Mouse (Mus musculus): Measurements from ENCODE around the gene Stx11.

Gene Stx11

DNA sequence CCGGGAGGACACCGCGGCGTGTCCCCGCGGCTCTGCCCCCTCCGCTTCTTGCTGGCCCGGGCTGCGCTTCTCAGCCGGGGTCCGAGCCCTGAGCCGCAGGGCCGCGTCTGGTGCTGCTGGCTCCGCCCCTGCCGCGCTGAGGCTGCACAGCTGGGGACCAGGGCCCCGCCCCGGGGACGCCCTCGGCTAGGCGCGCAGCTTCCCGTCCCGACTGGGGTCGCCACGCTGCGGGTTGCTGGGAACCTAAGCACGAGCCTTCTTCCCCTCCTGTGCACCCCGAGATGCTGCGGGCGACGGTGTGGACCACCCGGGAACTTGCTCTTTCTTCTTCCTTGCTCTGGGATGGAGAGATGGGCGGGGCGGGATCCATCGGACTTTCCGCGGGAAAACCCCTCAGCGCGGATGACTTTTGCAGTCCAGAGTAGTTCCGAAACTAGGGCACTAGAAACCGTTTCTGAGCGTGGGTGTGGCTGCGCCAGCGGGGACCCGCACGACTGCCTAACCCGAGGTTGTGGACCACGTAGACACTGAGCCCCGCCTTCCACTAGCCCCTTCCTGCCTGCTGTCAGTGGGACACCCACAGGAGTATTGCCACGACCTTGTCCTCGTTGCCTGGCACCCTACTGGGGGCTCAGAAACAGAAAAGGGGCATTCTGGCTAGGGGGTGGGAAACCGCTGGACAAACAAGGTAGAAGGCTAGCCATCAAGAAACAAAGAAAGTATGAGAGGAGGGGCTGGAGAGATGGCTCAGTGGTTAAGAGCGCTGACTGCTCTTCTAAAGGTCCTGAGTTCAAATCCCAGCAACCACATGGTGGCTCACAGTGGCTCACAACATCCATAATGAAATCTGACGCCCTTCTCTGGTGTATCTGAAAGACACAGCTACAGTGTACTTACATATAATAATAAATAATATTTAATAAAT lies at the start of gene Stx11:
Gene Stx11, minus strand, starts transcription at position 148 of the 925 bp plus-strand sequence.
- DNase-seq (ENCODE audit: low spot score), result peak; percentile 19

DNA sequence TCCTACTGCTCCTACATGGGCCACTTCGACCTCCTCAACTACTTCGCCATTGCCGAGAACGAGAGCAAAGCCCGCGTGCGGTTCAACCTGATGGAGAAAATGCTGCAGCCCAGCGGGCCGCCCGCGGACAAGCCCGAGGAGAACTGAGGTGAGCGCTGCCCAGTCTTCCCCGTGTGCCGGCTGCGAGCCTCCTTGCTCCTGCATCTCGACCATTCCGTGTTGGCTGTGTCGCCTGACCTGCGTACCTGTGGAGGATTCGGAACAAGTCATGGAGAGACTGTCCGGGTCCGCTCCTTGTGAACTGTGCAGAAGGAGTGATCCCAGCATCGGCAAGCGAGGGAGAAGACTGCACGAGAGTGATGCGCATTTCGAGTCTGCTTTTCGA lies 44.6 kb upstream of the Stx11 start:
- DNase-seq (ENCODE audit: low spot score), result no peak

DNA sequence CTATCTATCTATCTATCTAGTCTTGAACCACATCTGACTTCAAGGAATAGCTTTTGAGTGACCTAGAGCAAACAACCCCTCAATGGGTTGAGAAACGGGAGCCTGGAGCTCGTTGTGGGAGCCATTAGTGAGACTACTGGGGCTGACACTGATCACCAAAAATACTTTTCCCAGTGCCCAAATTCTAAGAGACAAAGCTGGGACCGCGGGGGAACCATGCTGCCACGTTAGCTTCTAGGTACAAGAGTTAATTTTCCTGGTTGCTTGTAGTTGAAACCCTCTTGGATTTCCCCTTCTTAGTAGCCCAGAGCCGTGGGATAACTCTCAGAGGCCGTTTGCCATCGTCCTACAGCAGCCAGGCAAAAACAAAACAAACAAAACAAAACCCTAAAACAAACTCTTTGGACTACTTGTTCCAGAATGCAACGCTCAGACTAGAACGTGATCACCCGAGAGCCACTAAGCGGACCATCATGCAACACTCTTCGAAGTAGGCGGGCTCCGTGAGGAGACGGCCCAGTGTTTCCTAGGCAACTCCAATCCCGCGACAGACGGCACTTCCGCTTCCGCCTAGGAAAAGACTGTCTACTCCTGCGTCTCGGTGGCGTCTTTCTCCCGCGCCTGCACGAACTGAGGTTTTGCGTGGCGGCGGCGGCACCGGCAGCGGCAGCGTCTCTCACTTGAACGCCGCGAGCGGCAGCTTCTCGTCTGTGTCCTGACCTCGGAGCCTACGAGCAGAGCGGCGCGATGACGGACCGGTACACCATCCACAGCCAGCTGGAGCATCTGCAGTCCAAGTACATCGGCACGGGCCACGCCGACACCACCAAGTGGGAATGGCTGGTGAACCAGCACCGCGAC lies 44.0 kb upstream of the Stx11 start:
- peak; percentile 82 for DNase-seq (ENCODE audit: low spot score)

DNA sequence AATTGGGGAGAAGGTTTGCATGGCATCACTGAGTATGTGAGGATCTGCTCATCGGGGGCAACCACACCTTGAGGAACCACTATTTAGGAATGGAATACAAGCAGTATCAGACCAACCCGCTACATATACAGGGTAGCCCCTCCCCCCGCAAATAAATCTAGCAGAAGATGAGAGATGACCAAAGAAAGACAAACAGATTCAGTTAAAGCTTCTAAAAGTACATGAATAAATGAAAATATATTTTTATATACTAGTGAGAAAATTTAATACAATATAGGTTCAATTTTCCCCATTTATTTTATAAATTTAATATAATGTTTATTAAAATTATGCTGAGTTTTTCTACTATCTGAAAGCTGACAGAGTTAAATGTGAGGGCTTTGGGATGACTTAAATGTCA lies 40.9 kb upstream of the Stx11 start, which contains the start of gene Sf3b5:
Gene Sf3b5, plus strand, starts transcription at position 301 of the 400 bp plus-strand sequence.
- no peak for DNase-seq (ENCODE audit: low spot score)

DNA sequence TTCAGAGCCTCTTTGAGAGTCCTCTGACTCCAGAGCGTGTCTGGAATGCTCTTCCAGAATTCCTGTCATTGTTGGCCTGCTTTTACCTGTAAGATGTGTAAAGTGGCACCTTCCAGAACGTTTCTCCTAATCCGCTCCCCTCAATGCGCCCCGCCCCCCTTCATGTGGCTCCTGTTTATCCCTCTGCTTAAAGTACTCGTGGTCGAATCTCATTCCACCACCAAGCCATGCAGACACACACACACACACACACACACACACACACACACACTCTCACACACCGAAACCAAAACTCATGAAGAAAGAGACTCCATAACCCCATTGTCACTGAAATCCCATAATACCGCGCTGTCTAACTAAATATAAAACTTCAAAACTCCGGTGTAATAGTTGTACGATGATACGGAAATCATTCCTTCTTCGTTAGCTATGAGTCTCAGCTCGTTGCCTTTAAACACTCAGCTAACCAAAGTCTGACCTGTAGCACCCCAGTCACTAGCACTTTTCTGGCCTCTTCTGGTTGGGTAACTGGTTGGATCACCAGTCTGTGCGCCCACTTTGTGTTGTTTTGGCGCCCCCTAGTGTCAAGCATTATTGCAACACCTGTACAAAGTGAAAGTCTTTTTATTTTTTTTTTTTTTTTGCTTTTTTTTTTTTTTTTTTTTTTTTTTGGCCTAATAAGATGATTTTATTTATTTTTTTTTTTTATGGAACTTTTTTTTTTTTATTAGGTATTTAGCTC lies 32.8 kb upstream of the Stx11 start:
- DNase-seq (ENCODE audit: low spot score), result peak; percentile 72

DNA sequence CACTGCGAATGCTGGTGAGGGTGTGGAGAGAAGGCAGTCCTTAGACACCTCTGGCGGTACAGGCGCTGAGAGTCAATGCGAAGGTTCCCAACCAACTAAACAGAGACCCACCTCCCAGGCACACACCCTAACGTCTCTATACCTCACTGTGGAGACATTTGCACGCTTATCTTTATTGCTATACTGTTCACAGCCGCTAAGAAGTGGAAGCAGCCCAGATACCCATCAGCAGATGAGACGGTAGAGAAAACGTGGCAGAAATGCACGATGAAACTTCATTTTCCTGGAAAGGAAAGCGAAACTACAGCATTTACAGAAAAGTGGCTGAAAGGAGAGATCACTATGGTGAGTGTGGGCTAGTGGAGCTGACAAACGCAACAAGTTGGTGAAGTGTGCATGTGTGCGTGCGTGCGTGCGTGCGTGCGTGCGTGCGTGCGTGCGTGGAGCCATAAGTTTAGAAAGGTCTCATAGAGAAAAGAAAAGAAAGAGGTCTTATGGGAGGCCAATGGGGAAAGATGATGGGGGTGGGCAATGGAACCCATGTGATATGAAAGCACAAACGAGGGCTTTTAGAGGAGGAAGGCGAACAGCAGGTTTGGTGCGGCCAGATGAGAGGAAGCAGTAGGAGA lies 29.4 kb upstream of the Stx11 start:
- DNase-seq (ENCODE audit: low spot score), result no peak

DNA sequence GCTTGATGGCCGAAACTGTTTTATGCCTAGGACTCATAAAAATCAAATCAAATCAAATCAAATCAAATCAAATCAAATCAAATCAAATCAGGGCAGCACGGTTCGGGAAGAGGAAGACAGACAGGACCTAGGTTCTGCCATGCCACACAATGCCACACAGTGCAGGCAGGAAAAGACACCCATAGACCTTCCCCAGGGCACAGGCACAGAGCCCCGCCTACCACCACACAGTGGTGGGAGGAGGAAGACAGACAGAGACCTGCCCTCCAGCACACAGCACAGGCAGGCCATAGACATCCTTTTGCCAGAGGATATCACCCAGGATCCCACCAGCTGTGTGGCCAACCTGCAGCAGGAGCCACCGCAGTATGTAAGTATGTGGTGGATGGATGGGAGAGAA lies 27.9 kb upstream of the Stx11 start:
- no peak for DNase-seq (ENCODE audit: low spot score)

DNA sequence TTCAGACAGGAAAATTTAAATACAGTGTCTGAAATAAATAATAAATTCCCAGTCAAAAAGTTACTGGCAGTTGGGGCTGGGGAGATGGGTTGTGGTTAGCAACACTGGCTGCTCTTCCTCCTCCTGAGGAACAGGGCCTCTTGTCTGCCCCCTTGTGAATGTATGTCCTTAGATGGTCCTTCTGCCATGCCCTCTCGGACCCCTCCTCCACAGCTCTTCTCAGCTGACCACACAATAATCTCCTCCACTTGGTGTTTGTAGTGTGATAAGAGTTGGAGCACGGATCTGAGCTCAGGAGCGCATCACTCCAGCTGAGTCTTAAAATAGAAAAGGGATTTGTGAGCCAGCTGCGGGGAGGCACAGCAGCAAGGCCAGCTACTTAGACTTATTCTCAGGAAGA lies 22.8 kb upstream of the Stx11 start:
- no peak for DNase-seq (ENCODE audit: low spot score)

DNA sequence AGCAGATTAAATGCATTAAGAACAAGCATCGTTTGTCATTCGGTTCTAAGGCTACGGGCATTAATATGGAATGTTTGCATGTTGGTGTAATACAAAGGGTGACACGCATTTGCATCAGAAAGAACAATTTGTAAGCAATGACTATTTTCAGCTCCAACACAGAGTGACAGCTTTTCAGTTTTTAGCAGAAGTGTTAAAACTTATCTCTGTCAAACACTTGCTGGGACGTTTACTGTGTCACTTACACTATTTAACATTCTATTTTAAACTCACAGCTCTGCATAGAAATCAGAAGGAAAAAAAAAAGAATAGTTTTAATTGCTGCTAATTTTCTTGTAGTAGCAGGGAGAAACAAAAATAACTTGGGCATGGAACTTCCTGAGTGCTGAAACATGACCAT lies 22.4 kb upstream of the Stx11 start:
- DNase-seq (ENCODE audit: low spot score), result no peak

DNA sequence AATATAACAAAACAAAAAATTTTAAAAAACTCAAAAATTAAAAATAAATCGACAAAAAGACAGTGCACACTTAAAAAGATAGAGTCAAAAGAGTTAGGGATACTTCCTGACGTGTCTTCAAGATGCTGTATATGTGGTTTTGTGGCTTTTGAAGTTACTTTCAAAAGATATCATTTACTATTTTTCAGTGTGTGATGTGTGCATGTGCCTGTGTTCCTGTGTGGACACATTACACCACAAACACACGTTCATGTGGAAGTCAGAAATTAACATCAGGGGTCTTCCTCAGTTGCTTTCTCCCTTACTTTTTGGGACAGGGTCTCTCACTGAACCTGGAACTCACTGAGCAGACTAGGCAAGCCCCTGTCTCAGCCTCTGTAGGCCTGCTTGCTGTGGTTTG lies 20.9 kb upstream of the Stx11 start:
- no peak for DNase-seq (ENCODE audit: low spot score)

DNA sequence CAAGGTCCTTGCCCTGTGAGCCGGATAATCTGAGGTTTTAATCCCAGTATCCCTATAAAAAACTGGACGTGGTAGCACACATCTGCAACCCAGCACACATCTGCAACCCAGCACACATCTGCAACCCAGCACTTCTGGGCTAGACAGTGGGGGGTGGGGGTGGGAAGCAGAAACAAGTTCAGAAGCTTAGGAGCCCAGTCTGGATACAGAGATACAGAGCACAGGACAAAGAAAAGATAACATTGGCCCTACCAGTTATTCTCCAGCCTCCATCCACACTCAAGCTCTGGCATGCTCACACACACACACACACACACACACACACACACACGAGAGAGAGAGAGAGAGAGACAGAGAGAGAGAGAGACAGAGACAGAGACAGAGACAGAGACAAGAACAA lies 19.4 kb upstream of the Stx11 start:
- DNase-seq (ENCODE audit: low spot score), result no peak

DNA sequence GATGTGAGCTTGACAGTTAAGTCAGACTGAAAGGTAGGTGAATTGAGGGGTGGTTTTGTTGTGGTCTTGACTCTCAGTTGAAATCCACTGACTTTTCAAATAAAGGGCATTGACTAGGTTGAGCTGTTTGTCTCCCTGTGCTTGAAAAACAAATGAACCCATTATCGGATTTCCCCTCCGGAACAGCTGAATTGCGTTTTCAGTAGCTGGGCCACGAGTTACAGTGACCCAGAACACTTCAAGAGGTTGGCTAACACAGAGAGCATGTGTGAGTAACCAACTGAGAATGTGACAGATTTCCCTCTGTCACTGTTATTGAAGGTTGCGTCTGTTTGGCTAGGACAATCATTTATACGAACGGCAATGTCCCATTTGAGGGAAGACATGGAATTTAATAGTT lies 17.0 kb upstream of the Stx11 start:
- no peak for DNase-seq (ENCODE audit: low spot score)

DNA sequence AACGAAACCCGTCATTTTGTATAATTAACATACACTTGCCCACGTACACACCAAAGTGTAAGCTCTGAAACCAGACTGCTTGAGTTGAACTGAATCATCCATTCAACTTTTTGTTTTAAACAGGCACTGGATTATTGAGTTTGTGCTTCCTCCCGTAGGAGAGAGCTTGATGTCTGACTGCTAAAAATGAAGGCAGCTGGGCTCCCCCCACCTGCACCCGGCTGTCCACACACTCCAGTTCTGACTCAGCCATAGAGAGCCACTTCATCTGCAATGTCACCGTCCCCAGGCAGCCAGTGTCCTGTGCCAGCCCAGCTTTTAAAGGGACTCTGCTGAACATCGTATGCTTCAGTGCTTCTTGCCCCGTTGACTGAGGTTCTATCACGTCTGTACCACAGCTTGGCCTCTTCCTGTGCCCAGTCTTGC lies 13.7 kb upstream of the Stx11 start:
- no peak for DNase-seq (ENCODE audit: low spot score)

DNA sequence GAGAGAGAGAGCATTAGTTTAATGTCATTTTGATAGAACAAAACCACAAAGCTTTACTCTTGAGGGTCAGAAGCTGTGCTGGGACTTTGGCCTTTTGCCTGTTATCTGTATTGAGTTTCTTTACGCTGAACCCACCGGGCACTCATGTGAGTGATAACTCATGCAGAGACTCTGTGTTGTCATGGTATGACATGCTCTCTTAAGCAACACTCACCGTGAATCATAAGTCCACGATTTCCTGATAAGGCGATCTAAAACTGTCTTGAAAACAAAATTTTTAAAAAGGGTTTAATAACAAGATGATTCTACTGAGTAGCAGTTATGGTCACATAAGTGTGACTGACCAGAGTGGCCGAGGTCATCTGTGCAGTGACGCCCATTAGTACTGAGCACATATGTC lies 12.5 kb upstream of the Stx11 start:
- no peak for DNase-seq (ENCODE audit: low spot score)

DNA sequence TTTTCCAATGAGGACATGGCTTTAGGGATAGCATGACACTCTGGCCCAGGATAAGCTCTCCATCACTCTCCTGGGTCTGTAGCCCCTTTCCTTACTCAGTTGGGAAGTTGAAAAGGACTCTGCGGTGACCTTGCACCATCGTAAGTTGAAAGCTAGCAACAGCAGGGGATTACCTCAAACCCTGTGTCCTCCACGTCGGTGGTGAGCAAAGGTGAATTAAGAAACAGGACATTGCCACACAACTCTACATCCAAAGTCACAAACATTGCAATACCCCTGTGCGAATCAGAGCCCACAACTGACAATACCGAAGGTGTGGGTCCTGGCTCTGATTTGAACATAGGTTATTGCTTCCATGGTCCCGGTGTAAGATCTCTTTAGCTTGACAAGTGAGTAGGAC lies 11.9 kb upstream of the Stx11 start:
- DNase-seq (ENCODE audit: low spot score), result no peak

DNA sequence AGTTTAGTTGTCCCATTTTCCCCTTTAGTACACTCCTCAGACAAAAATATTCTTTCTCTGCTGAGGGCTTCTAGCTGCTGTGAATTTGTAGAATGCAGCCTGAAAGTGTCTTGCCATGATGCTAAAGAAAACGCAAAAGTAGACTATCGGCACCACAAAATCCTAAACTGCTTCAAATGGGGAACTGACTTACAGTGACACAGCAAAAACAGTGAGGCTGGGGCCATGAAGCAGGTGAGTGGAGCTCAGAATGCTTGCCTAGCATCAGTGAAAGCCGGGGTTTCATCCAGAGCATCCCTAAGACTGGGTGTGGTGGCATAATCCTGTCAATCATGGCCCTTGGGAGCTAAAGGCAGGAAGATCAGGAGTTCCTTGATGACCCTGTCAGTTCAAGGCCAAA lies 11.4 kb upstream of the Stx11 start:
- DNase-seq (ENCODE audit: low spot score), result no peak

DNA sequence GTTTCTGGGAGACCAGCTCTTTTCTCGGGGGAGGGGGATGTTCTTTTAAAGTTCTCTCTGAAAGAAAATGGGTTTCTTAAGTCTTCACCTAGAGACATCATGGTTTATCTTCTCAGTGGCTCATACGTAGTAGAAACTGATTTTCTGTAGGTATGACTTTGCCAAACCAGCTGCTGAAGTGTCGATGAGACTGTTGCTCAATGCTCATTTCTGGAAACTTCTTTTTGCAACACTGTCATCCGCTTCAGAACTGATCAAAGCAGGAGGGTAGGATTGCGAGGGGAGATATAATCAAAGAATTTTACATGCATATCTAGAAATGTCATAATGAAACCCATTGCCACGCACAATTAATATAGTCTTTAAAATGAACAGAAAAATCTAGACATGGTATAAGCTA lies 10.5 kb upstream of the Stx11 start:
- DNase-seq (ENCODE audit: low spot score), result no peak

DNA sequence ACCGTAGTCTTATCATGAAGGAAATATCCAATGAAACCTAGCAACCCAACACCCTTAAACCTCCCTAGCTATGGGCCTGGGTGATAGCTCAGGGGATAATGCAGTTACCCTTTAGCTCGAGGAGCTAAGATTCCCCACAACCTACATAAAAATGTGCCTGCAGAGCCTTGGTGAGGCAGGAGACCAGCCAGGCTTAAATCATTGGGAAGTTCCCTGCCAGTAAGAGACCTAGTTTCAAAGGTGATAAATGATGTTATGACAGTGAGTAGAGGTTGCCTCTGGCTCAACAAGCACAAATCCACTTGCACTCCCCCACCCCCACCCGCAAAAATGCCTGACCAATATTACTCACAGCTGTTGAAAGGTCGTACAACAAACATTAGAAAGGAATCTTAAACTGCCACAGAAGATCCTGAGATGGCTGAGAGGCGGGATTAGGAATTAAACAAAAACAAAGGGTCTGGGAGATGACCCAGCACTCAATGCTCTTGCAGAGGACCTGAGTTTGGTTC lies 1.6 kb upstream of the Stx11 start:
- DNase-seq (ENCODE audit: low spot score), result no peak

DNA sequence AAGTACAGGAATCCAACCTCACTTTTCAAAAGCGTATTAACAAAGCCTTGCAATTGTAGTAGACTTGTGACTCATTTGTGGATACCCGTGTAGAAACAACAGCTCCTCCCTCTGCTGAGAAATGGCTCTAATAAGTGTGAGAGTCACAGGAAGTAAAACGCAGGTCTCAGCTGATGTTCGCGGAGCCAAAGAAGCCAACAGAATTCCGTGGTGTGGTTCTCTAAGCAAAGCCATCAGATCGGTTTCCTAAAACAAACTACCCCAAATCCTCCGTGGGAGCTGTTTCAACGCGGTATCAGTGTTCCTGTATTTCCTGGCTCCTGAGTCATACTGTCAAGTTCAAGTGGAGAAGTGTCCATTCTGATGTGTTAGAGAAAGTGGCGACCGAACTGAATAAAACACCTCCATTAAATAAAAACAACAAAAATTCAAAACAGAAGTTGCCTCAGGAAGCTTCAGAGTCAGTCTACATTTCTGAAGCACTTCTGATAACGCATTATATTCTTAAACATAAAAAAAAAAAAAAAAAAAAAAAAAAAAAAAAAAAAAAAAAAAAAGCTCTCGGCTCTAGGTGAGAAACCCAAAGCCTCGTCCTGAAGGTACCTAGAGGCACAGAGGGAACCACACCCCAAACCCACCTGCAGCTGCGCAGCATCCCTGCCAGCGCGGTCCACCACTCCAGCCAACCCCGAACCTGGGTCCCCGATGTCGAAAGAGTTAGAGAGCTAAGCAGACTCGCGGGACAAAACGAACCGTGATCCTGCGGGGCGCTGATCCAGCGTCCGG lies 543 bp downstream of the Stx11 start:
- DNase-seq (ENCODE audit: low spot score), result no peak

DNA sequence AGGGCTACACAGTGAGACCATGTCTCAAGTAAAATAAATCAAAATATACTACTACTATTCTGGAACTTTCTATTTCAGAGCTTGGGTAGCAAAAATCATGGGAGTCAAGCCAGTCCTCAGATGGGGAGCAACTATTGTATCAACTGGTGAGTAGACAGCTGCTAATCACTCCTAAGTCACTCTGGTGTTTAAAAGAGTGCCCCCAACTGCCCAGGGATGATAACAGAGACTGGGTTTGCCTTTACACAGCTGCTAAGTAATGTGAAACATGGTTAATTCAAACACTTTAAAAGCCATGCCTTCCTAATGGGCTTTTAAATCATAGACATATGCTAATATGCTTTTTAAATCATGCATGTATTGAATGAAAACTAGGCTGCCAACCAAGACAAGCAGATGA lies 1.9 kb downstream of the Stx11 start:
- DNase-seq (ENCODE audit: low spot score), result no peak

DNA sequence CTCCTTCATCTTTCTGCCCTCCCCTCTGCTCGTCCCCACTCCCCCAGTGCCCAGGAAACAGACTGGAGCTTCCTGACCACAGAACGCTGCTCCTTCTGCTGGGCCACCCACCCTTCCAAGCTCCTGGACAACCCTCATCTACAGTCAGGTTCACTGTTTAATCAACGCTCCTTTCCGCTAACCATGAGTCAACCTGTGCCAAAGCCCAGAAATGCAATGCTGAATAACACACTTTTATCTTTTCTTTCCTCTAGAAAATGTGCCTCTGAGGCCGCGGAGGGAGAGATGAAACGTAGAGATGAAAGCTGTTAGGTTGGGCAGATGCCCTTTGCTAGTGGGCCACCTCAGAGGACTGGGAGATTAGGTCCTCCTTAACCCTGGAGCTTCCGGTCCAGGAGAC lies 2.6 kb downstream of the Stx11 start:
- DNase-seq (ENCODE audit: low spot score), result no peak
